Mouse (Mus musculus) MEL (cell line): ENCODE results near the gene Gnb3. TPM values are rescaled to one million over a fixed set of nuclear protein-coding genes. Genes with fewer than 3 reads are reported as not detected.
A peak's percentile ranks its signal among the peaks of the same experiment; 100 is the strongest.

Experiments used
- DNase-seq: peaks from one replicate; pipeline ENCODE4 v3.0.0; 2011; ENCODE audit warnings: low read depth, low spot score
- H3K27ac ChIP-seq: 2 replicates; pipeline ENCODE4 v1.5.1; 2012; ENCODE audit warnings: low read depth, mild to moderate bottlenecking, control low read depth, low read length, moderate library complexity; ENCODE audit not compliant: control insufficient read depth
- H3K27me3 ChIP-seq, 2 experiments: fragments of 150-350 bp in 1 of 2; sonication (generic) in 1 of 2; 2 replicates each; pipeline ENCODE4 v1.6.1; 2012; ENCODE audit warnings: low read length in 2 of 2, mild to moderate bottlenecking in 2 of 2, improper control_type of control experiment in 1 of 2, moderate library complexity in 1 of 2; ENCODE audit not compliant: insufficient read depth in 2 of 2, control insufficient read depth in 1 of 2
- H3K36me3 ChIP-seq, 2 experiments: 2 replicates each; pipeline ENCODE4 v1.6.1; 2012 to 2014; ENCODE audit warnings: low read length in 2 of 2, improper control_type of control experiment in 1 of 2, inconsistent platforms in 1 of 2, mild to moderate bottlenecking in 1 of 2; ENCODE audit not compliant: insufficient read depth in 2 of 2, control insufficient read depth in 1 of 2
- H3K4me1 ChIP-seq, 2 experiments: fragments of 150-350 bp in 1 of 2; sonication (generic) in 1 of 2; 2 replicates each; pipeline ENCODE4 v1.6.1; 2012; ENCODE audit warnings: low read length in 2 of 2, improper control_type of control experiment in 1 of 2, mild to moderate bottlenecking in 1 of 2; ENCODE audit not compliant: insufficient read depth in 2 of 2, control insufficient read depth in 1 of 2
- H3K4me3 ChIP-seq, 2 experiments: fragments of 150-350 bp in 1 of 2; sonication (generic) in 1 of 2; 2 replicates each; pipeline ENCODE4 v1.5.1; 2012; ENCODE audit warnings: low read depth in 2 of 2, low read length in 2 of 2, mild to moderate bottlenecking in 2 of 2, moderate library complexity in 2 of 2, control low read depth in 1 of 2, improper control_type of control experiment in 1 of 2; ENCODE audit not compliant: control insufficient read depth in 1 of 2, insufficient read depth in 1 of 2
- H3K79me2 ChIP-seq: 2 replicates; pipeline ENCODE4 v1.6.1; 2012; ENCODE audit warnings: mild to moderate bottlenecking, low read length, moderate library complexity; ENCODE audit not compliant: control insufficient read depth, poor library complexity, insufficient read depth
- H3K9ac ChIP-seq: 2 replicates; pipeline ENCODE4 v1.6.1; 2012; ENCODE audit warnings: low read depth, mild to moderate bottlenecking, control low read depth, low read length, moderate library complexity; ENCODE audit not compliant: control insufficient read depth, poor library complexity, severe bottlenecking
- H3K9me3 ChIP-seq: fragments of 150-350 bp; sonication (generic); replicated peaks from 2 replicates; pipeline ENCODE4 v1.6.1; 2012; ENCODE audit warnings: mild to moderate bottlenecking, low read length, improper control_type of control experiment, moderate library complexity; ENCODE audit not compliant: insufficient read depth
- BHLHE40 ChIP-seq: IDR thresholded peaks from 2 replicates; pipeline ENCODE4 v1.6.1; 2012; ENCODE audit warnings: low read depth, mild to moderate bottlenecking, inconsistent platforms, low read length, improper control_type of control experiment, borderline replicate concordance
- CHD1 ChIP-seq: IDR thresholded peaks from 2 replicates; pipeline ENCODE4 v1.6.1; 2012; ENCODE audit warnings: low read depth, mild to moderate bottlenecking, inconsistent platforms, low read length, improper control_type of control experiment
- E2F4 ChIP-seq: IDR thresholded peaks from 2 replicates; pipeline ENCODE4 v1.6.1; 2011; ENCODE audit warnings: low read depth, low read length, improper control_type of control experiment, borderline replicate concordance
- ELF1 ChIP-seq: IDR thresholded peaks from 2 replicates; pipeline ENCODE4 v1.6.1; 2014; ENCODE audit warnings: low read depth, mild to moderate bottlenecking, inconsistent platforms, low read length, improper control_type of control experiment, moderate library complexity
- EP300 ChIP-seq, 2 experiments: IDR thresholded peaks; 2 replicates each; pipeline ENCODE4 v1.6.1; 2011; ENCODE audit warnings: improper control_type of control experiment in 2 of 2, low read length in 2 of 2, low read depth in 1 of 2, mild to moderate bottlenecking in 1 of 2
- ETS1 ChIP-seq: IDR thresholded peaks from 2 replicates; pipeline ENCODE4 v1.6.1; 2012; ENCODE audit warnings: low read depth, mild to moderate bottlenecking, inconsistent platforms, low read length, improper control_type of control experiment, moderate library complexity
- GABPA ChIP-seq: IDR thresholded peaks from 2 replicates; pipeline ENCODE4 v1.6.1; 2012; ENCODE audit warnings: low read depth, mild to moderate bottlenecking, inconsistent platforms, low read length, improper control_type of control experiment, moderate library complexity
- HCFC1 ChIP-seq: IDR thresholded peaks from 2 replicates; pipeline ENCODE4 v1.6.1; 2012; ENCODE audit warnings: low read depth, mild to moderate bottlenecking, inconsistent platforms, low read length, improper control_type of control experiment, moderate library complexity
- KAT2A ChIP-seq: conservative IDR thresholded peaks from 2 replicates; pipeline ENCODE4 v1.6.1; 2012; ENCODE audit warnings: low read depth, low read length, improper control_type of control experiment, inconsistent platforms
- MAX ChIP-seq: IDR thresholded peaks from 2 replicates; pipeline ENCODE4 v1.6.1; 2011; ENCODE audit warnings: low read length, improper control_type of control experiment
- MAZ ChIP-seq: IDR thresholded peaks from 2 replicates; pipeline ENCODE4 v1.6.1; 2012; ENCODE audit warnings: low read depth, mild to moderate bottlenecking, inconsistent platforms, low read length, improper control_type of control experiment
- MXI1 ChIP-seq: IDR thresholded peaks from 2 replicates; pipeline ENCODE4 v1.6.1; 2011; ENCODE audit warnings: mild to moderate bottlenecking, low read depth, low read length, improper control_type of control experiment
- MYC ChIP-seq: IDR thresholded peaks from 2 replicates; pipeline ENCODE4 v1.6.1; 2011; ENCODE audit warnings: low read depth, mild to moderate bottlenecking, low read length, improper control_type of control experiment, moderate library complexity
- NELFE ChIP-seq: IDR thresholded peaks from 2 replicates; pipeline ENCODE4 v1.6.1; 2011; ENCODE audit warnings: low read depth, low read length, improper control_type of control experiment
- NRF1 ChIP-seq: IDR thresholded peaks from 2 replicates; pipeline ENCODE4 v1.6.1; 2014; ENCODE audit warnings: low read depth, mild to moderate bottlenecking, inconsistent platforms, low read length, improper control_type of control experiment, moderate library complexity; ENCODE audit not compliant: poor library complexity, insufficient read depth, severe bottlenecking
- POLR2A ChIP-seq, 2 experiments: IDR thresholded peaks; 2 replicates each; pipeline ENCODE4 v1.6.1; 2011 to 2012; ENCODE audit warnings: low read length in 2 of 2, mild to moderate bottlenecking in 2 of 2, control low read depth in 1 of 2, improper control_type of control experiment in 1 of 2, low read depth in 1 of 2, moderate library complexity in 1 of 2; ENCODE audit not compliant: control insufficient read depth in 1 of 2, insufficient read depth in 1 of 2, poor library complexity in 1 of 2
- SIN3A ChIP-seq: IDR thresholded peaks from 2 replicates; pipeline ENCODE4 v1.6.1; 2012; ENCODE audit warnings: low read length, improper control_type of control experiment, inconsistent platforms
- SMC3 ChIP-seq: IDR thresholded peaks from 2 replicates; pipeline ENCODE4 v1.6.1; 2011; ENCODE audit warnings: low read depth, low read length, improper control_type of control experiment
- TCF12 ChIP-seq: IDR thresholded peaks from 2 replicates; pipeline ENCODE4 v1.6.1; 2014; ENCODE audit warnings: low read depth, mild to moderate bottlenecking, inconsistent platforms, low read length, improper control_type of control experiment, moderate library complexity
- UBTF ChIP-seq: IDR thresholded peaks from 2 replicates; pipeline ENCODE4 v1.6.1; 2012; ENCODE audit warnings: low read depth, mild to moderate bottlenecking, inconsistent platforms, low read length, improper control_type of control experiment, moderate library complexity, borderline replicate concordance; ENCODE audit not compliant: insufficient read depth
- USF1 ChIP-seq: IDR thresholded peaks from 2 replicates; pipeline ENCODE4 v1.6.1; 2014; ENCODE audit warnings: low read depth, mild to moderate bottlenecking, inconsistent platforms, low read length, improper control_type of control experiment, moderate library complexity
- ZC3H11A ChIP-seq: IDR thresholded peaks from 2 replicates; pipeline ENCODE4 v1.6.1; 2012; ENCODE audit warnings: low read depth, mild to moderate bottlenecking, inconsistent platforms, low read length, improper control_type of control experiment
- ZMIZ1 ChIP-seq: IDR thresholded peaks from 2 replicates; pipeline ENCODE4 v1.6.1; 2012; ENCODE audit warnings: low read depth, mild to moderate bottlenecking, inconsistent platforms, low read length, improper control_type of control experiment, moderate library complexity
- polyA plus RNA-seq, 2 experiments: library from polyadenylated mRNA; stranded (reverse) in 1 of 2; unstranded in 1 of 2; fragments of >175 nt in 1 of 2; fragments of >200 nt in 1 of 2; gene quantifications; 2 replicates each; pipeline versions ENCODE4 v1.2.1 to v1.2.4; 2012; ENCODE audit warnings: low replicate concordance in 2 of 2, low read depth in 1 of 2; ENCODE audit not compliant: insufficient read length in 2 of 2, insufficient read depth in 1 of 2, missing spikeins in 1 of 2
- total RNA-seq: library from RNA; depleted of rRNA; stranded (reverse); fragments of 300-350 nt; gene quantifications from 2 replicates; pipeline ENCODE4 v1.2.3, GENCODE M21; 2012

The Gnb3 gene
- total and polyA plus RNA-seq, 3 experiments: 0.08 to 0.21 TPM; not detected in 1

GRCm38 (mm10) chr6:124813933-124814332 is 26.1 kb downstream of the Gnb3 start, which contains the start of gene Tpi1 (continued):
- no peak for TF ChIP-seq EP300 (IDR thresholded peaks at IDR 0.05; ENCODE audit: low read depth in 1 of 2, low read length in 2 of 2)

DNA sequence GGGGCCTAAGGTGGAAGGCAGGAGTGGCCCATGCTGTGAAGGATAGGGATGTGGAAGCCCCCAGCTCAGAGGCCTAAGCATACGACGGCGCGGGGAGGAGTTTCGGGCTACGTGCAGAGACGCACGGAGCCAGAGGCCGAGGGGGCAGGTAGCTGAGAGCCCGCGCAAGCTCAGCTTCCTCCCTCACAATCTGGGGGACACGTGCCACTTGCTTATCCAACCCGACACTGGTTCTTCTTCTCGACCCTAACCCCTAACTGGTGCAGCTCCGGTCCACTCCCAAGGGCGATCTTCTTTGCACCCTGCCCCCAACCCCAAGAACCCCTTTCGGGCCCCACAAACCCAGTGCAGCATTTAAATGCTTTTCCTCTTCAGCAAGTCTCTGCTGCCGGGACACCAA is 26.6 kb downstream of the Gnb3 start:
- peak; percentile 92 for TF ChIP-seq MXI1
- TF ChIP-seq POLR2A (IDR thresholded peaks at IDR 0.05; ENCODE audit: control insufficient read depth in 1 of 2, insufficient read depth in 1 of 2, low read depth in 1 of 2, low read length in 2 of 2, poor library complexity in 1 of 2): peak in 1 of 2 experiments; percentile 56; a peak in 2 of 4 replicates
- TF ChIP-seq MAZ: peak; percentile 57
- TF ChIP-seq BHLHE40: peak; percentile 92
- TF ChIP-seq CHD1: peak; percentile 44; the same call in 1 of the 2 replicates
- no peak for TF ChIP-seq ZMIZ1
- 0 out of 2 replicates have a peak, but pooled peaks have one; percentile 55 for TF ChIP-seq UBTF
- no peak for TF ChIP-seq EP300 (IDR thresholded peaks at IDR 0.05; ENCODE audit: low read depth in 1 of 2, low read length in 2 of 2)
- TF ChIP-seq SIN3A: peak; percentile 39; the same call in 1 of the 2 replicates
- TF ChIP-seq TCF12: 0 out of 2 replicates have a peak, but pooled peaks have one; percentile 14
- peak; percentile 60 for TF ChIP-seq HCFC1
- TF ChIP-seq MAX: peak; percentile 93
- no peak for TF ChIP-seq GABPA
- TF ChIP-seq MYC: peak; percentile 93
- peak; percentile 47; the same call in 1 of the 2 replicates for TF ChIP-seq E2F4
- TF ChIP-seq SMC3: no peak
- TF ChIP-seq USF1: peak; percentile 88
- 0 out of 2 replicates have a peak, but pooled peaks have one; percentile 4 for TF ChIP-seq ETS1
- no peak for TF ChIP-seq ZC3H11A
- no peak for TF ChIP-seq ELF1
- peak; percentile 77 for TF ChIP-seq NRF1
- no peak for TF ChIP-seq KAT2A
- no peak for TF ChIP-seq NELFE
- Histone ChIP-seq H3K79me2 (peaks cover 19% of the 10 kb centered on the region), H3K9ac (peak overlapping the region; percentile 73), H3K27me3 (no peaks in the 10 kb centered on the region), H3K27ac (peak overlapping the region; percentile 23), H3K36me3 (peaks cover 6 to 11% of the 10 kb centered on the region in 2 experiments), H3K4me1 (peaks cover 0 to 19% of the 10 kb centered on the region in 2 experiments; a peak in 3 of 4 replicates), H3K4me3 (peak overlapping the region; percentile 72 to 78), H3K9me3 (no peaks in the 10 kb centered on the region)
- DNase-seq: peak; percentile 90
